Mouse (Mus musculus) urinary bladder, postnatal 25 days (tissue): Measurements from ENCODE around the gene Hps1.

Experiments used
- DNase-seq: peaks from one replicate; pipeline ENCODE4 v3.0.0; 2022; ENCODE audit warnings: low spot score

Hps1 gene

GRCm38 (mm10) chr19:42755148-42755870 is 24.5 kb downstream of the Hps1 start:
- no peak for DNase-seq

DNA sequence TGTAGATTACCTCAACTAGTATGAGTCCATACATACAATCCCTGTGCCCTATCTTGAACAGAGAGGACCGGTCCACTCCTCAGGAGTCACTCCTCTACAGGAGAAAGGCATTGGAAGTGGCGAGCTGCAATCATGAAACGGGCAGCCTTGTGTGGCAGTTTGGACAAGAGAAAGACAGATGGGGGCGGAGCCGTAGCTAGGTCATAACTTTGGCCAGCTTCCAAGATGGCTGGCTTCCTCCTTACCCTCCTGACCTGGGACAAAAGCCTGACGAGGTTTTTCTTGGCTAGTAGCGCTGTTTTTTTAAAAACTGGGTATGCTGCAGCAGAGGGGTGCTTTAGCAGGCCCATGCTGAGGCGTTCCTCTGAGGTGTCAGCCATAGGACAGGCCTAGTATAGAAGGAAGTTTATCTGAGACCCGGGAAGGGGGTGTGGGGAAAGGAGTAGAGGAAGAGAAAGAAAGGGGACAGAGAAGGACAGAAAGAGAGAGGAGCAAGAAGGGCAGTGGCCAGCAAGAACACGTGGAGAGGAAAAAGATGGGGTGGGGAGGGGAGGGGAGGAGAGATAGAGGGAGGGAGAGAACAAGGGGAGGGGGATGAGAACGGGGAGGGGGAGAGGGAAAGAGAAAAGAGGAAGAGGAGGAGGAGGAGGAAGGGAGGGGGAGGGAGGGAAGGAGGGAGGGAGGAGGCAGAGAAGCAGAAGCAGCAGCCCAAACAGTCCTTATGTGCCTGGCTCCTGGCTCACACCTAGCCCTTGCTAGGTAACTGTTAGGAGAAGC is 26.4 kb downstream of the Hps1 start:
- peak; percentile 61 for DNase-seq

DNA sequence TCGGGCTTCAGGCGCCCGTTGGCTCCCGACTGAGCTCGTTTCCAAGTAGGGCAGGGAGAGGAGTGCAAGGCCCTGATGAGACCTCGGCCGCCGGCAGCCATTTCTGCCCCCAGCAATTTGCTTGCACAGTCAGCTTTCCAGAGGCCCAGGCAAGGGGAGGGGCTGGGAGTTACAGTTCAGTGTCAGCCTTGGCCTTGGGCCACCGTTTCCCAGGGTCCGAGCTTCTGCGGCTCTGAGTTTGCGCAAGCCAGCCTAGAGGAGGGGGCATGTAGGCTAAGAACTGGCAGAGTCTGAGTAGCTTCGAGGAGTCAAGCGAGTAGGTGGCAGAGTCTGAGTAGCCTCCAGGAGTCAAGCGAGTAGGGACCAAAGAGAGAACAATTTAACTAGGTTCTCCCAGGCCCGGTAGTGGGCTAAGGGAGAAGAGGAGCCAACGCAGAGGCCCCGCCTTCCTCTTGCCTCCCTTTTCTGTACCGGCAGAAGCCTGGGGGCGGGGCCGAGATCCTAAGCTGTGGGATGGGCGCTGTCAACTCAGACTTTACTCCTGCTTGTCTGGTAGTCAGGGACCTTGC is 27.3 kb downstream of the Hps1 start, which contains the start of gene Pyroxd2:
Gene Pyroxd2, minus strand, starts transcription at position 413 of the 569 bp plus-strand sequence.
- DNase-seq, result peak; percentile 65

- no peak for DNase-seq
Observed at GRCm38 (mm10) chr19:42750196-42750595, 29.6 kb downstream of the Hps1 start.

DNA sequence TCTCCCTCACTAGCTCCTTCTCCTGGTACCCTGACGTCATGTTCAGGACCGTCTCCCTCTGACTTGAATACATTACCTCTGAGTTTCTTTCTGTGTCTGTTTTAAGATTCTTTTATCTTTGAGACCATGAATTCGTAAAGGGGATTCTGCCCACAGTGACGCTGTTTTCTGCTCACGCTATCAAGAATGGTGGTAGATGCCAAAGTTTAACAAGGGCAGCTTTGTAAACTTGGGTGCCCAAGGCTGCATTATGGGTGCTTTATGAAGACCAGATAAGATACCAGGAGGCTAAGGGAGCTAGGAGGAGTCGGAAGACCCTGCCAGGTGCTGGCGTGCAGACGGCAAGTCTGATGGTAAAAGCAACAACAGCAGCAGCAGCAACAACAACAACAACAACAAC is 33.1 kb downstream of the Hps1 start:
- DNase-seq, result no peak

- DNase-seq, result no peak
Observed at GRCm38 (mm10) chr19:42745869-42746224, 33.9 kb downstream of the Hps1 start.

- DNase-seq, result no peak
Observed at GRCm38 (mm10) chr19:42745084-42745868, 34.5 kb downstream of the Hps1 start.

- peak; percentile 37 for DNase-seq
Observed at GRCm38 (mm10) chr19:42744162-42744586, 35.6 kb downstream of the Hps1 start.

- DNase-seq, result no peak
Observed at GRCm38 (mm10) chr19:42743261-42743660, 36.5 kb downstream of the Hps1 start.

- DNase-seq, result no peak
Observed at GRCm38 (mm10) chr19:42741884-42742283, 37.9 kb downstream of the Hps1 start.

- DNase-seq, result no peak
Observed at GRCm38 (mm10) chr19:42740163-42740899, 39.4 kb downstream of the Hps1 start.

- DNase-seq, result no peak
Observed at GRCm38 (mm10) chr19:42739734-42740133, 40.0 kb downstream of the Hps1 start.

- no peak for DNase-seq
Observed at GRCm38 (mm10) chr19:42737753-42738152, 42.0 kb downstream of the Hps1 start.

DNA sequence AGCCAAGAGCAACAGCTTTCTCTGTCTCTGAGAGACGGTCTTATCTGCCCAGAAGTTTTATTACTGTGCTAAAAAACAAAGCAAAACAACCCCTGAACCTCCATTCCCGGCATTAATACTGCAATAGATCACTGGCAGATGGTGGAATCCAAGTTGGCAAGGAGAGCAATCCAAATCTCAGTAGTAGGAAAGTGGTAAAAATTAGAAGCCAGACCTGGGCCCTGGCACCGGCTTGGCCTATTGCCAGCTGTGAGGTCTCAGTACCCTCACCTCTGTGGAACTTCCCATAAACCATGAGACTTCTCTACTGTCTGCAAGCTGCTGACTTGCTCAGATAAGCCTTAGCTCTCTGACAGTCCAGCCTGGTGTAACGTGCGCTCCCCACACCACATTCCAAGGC is 44.8 kb downstream of the Hps1 start:
- DNase-seq, result no peak

- DNase-seq, result no peak
Observed at GRCm38 (mm10) chr19:42727424-42727823, 52.4 kb downstream of the Hps1 start.

- DNase-seq, result no peak
Observed at GRCm38 (mm10) chr19:42726766-42727165, 53.0 kb downstream of the Hps1 start.

- no peak for DNase-seq
Observed at GRCm38 (mm10) chr19:42725973-42726350, 53.8 kb downstream of the Hps1 start.

GRCm38 (mm10) chr19:42725056-42725972 is 54.5 kb downstream of the Hps1 start:
- no peak for DNase-seq

DNA sequence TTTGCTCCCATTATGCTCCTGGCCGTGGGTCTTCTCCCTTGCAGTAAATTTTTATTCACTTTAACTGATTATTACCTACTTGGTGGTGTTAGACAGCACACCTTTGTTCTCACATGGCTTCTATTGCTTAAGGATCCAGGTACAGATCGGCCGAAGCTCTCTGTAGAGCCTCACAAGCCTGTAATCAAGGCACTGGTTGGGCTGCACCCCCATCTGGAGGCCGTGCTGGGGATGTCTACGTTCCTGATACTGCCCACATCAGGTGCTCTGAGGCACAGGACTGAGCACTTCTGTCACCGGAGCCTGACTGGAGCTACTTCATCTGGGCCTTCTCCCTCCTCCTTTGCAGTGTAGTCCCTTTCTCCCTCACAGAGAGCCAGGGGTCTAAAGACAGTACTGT is 56.5 kb downstream of the Hps1 start:
- no peak for DNase-seq

GRCm38 (mm10) chr19:42722500-42722899 is 57.3 kb downstream of the Hps1 start:
- DNase-seq, result no peak

DNA sequence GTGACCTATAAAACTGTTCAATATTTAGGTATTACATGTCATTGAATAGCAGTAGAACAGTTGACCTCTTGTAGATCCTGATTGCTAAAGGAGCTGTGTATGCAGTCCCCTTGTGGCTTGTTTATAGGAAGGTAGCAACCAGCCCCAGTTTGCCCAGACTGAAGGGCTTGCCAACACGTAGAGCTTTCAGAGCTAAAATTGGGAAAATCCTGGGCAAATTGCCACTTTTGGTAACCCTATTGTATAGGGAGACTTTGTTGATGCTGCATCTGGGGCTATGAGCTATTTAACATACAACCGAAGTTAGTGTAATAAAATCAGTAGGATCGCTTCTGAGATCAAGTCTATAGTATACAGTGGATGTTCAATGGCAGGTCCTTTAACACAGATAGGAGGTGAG is 61.7 kb downstream of the Hps1 start:
- DNase-seq, result no peak
